Mouse (Mus musculus): ENCODE measurements around the gene Jade1. TPM values are rescaled to one million over a fixed set of nuclear protein-coding genes. Genes with fewer than 3 reads are reported as not detected.
A peak's percentile ranks its signal among the peaks of the same experiment; 100 is the strongest.

Jade1 gene
- polyA plus RNA-seq, 1 experiment from 2014 or later: 17.7 TPM

DNA sequence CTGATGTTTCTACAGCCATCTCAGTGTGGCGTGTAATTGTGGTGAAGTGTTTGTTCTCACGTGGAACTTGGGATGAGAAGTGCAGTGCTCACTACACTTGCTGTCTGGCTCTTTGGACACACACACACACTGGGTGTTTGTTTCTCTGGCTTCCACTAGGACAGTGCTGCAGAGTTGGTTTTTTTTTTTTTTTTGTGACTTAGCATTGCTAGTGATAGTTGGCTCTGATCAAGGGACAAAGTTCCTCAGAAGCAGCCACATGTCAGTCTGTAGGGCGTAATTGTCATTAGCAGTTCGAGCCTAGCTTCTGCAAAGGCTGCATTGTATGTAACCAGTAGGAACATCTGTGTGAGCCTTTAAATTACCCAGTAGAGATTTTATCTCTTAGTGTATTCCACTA, 16.6 kb downstream of the Jade1 start:
- Histone ChIP-seq H3K9me3 (replicated peaks) (no peaks in the 10 kb centered on the region), H3K4me1 (peaks cover 65% of the 10 kb centered on the region), H3K36me3 (no peaks in the 10 kb centered on the region), H3K27ac (replicated peaks) (no peak overlapping the region), H3K27me3 (ENCODE audit: low read depth, poor library complexity, severe bottlenecking) (peaks cover 6% of the 10 kb centered on the region; the same call in 1 of the 2 replicates), H3K4me3 (no peak overlapping the region)
- DNase-seq (ENCODE audit: low spot score): no peak
- 80% methylated on average over 4 of the region's 4 CpGs for WGBS

DNA sequence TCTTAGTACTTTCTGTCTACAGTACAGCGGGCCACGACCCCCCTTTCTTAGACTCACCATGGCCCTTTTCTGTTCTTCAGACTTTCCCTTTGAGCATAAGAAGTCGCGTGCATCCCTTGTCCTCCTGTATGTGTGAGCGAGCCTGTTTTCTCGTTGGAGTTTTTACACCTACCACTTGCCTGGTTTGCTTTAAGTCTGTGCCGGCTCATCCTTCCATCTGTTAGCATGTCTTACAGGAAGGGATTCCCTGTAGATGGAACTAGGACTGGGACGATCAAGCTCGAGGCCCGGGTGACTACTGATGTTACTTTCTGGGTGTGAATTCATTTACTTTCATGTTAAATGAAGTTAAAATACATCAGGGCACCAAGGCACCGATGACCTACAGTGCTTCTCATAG, 17.4 kb downstream of the Jade1 start:
- Histone ChIP-seq H3K36me3 (no peaks in the 10 kb centered on the region), H3K27me3 (ENCODE audit: low read depth, poor library complexity, severe bottlenecking) (no peaks in the 10 kb centered on the region), H3K27ac (replicated peaks) (no peak overlapping the region), H3K4me3 (no peak overlapping the region), H3K9me3 (replicated peaks) (no peaks in the 10 kb centered on the region), H3K4me1 (peaks cover 59% of the 10 kb centered on the region)
- 92% methylated on average over 11 of the region's 11 CpGs for WGBS
- no peak for DNase-seq (ENCODE audit: low spot score)

DNA sequence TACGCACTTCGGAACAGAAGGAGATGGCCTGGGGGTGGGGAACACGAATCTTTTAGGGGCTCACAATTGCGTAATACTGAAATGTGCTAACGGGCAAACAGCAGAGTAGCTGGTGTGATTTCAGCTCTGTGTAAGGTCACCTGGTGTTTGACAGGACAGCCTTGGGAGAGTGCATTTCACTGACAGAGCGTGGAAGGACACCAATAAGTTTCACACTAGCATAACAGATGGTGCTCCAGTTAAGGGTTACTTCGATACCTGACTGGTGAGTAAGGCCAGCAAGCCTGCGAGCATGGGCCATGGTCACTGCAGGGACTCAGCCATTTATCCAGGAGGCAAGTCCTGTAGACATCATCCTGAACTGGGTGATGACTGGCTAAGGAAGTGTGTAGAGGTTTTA, 18.7 kb downstream of the Jade1 start:
- H3K4me1 ChIP-seq: peaks cover 61% of the 10 kb centered on the region
- H3K36me3 ChIP-seq: no peaks in the 10 kb centered on the region
- H3K4me3 ChIP-seq: no peak overlapping the region
- 87% methylated on average over 8 of the region's 8 CpGs for WGBS
- no peak overlapping the region for H3K27ac ChIP-seq (replicated peaks)
- no peaks in the 10 kb centered on the region for H3K27me3 ChIP-seq (ENCODE audit: low read depth, poor library complexity, severe bottlenecking)
- DNase-seq (ENCODE audit: low spot score): no peak
- H3K9me3 ChIP-seq (replicated peaks): no peaks in the 10 kb centered on the region

DNA sequence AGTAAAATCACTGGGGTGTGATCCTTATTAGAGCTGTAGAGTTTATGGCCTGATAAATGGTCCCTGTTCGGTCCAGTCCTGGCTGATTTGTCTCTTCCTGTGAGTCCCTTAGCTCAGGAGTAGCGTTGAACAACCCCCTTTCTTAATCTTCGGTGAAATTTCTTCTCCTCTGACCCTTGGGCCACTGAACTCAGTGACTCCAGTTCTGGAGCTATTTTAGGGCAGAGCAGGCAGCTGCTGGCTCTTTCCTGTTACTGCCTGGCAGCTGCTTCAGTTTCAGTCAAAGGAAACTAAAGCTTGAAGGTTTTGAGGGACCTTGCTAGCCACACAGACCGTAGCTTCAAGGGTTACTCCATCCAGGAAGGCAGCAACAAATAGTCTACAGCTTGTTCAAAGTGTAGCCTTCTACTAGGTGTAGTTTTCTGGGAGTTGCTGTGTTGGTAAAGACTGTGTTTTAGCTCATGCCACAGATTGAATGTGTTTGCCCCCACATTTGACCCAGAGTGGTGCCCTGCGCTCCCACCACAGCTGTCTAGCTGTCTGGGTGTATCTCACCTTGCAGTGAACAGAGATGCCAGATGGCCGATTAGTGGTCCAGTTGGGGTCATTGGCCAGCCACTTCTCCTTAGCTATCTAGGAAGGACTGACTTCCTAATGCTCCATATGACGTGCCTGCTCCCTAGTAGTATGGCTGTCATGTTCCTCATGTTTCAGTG, 19.3 kb downstream of the Jade1 start:
- no peak for DNase-seq (ENCODE audit: low spot score)
- 79% methylated on average over 7 of the region's 7 CpGs for WGBS

DNA sequence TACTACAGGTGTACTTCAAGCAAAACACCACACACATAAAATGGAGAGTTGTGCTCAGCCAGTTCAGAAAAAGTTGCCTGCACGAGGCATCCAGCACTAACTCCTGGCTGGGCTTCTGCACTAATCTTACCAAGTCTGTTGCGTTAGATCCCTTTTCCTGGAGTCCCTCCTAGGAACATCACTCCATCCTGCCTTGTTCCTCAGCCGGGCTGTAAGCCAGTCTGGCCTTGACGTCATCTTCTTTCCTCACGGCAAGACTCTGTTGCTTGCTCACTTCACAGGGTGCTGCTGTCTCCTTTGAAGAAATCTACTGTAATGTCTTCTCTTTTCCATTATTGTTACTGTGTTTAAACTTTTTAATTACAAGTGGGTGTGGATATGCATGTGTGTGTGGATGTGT, 20.4 kb downstream of the Jade1 start:
- H3K27me3 ChIP-seq (ENCODE audit: low read depth, poor library complexity, severe bottlenecking): no peaks in the 10 kb centered on the region
- peaks cover 63% of the 10 kb centered on the region for H3K4me1 ChIP-seq
- DNase-seq (ENCODE audit: low spot score): no peak
- no peaks in the 10 kb centered on the region for H3K36me3 ChIP-seq
- no peak overlapping the region for H3K27ac ChIP-seq (replicated peaks)
- no peaks in the 10 kb centered on the region for H3K9me3 ChIP-seq (replicated peaks)
- no peak overlapping the region for H3K4me3 ChIP-seq
- WGBS: 81% methylated on average over 5 of the region's 5 CpGs

More for the DNA sequence above, 19.3 kb downstream of the Jade1 start:
- Histone ChIP-seq H3K4me3 (no peak overlapping the region), H3K27me3 (ENCODE audit: low read depth, poor library complexity, severe bottlenecking) (no peaks in the 10 kb centered on the region), H3K9me3 (replicated peaks) (no peaks in the 10 kb centered on the region), H3K4me1 (peaks cover 63% of the 10 kb centered on the region), H3K27ac (replicated peaks) (no peak overlapping the region), H3K36me3 (no peaks in the 10 kb centered on the region)

DNA sequence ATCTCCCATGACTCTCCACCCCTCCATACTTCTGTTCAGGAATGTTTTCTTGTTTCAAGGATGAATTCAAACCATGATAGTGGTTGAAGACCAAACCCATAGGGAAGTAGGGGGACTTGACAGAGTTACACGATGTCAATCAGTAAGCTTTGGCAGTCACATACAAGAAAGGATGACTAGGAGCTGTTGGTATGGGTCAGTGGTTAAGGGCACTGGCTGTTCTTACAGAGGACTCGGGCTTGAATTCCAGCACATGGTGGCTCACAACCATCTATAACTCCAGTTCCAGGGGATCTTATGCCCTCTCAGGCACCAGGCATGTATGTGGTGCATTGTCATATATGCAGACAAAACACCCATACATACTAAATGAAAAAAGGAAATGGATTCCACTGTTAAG, 21.7 kb downstream of the Jade1 start:
- peaks cover 4% of the 10 kb centered on the region; the same call in 1 of the 2 replicates for H3K36me3 ChIP-seq
- no peaks in the 10 kb centered on the region for H3K9me3 ChIP-seq (replicated peaks)
- no peak overlapping the region for H3K4me3 ChIP-seq
- no peak for DNase-seq (ENCODE audit: low spot score)
- H3K27ac ChIP-seq (replicated peaks): no peak overlapping the region
- no peaks in the 10 kb centered on the region for H3K27me3 ChIP-seq (ENCODE audit: low read depth, poor library complexity, severe bottlenecking)
- peaks cover 64% of the 10 kb centered on the region for H3K4me1 ChIP-seq
- WGBS: 66% methylated on average over 2 of the region's 2 CpGs

DNA sequence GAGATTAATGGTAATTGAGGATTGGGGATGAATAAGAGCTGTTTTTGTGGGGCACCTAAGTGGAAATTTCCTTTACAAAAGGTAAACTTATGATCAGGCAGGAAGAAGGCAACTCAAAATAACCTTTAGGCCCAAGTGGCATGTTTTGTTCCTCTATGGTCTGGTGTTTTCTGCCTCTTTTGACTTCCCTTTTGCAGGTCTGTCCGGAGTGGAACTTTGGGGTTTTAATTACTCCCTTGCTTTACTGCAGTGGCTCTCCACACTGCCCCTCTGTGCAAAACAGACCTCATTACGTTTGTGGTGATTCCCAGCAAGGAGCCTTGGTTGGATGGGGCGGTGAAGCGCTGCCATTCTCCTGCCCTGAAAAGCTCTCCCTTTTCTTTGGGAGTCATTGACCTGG, 24.3 kb downstream of the Jade1 start:
- H3K27ac ChIP-seq (replicated peaks): no peak overlapping the region
- H3K27me3 ChIP-seq (ENCODE audit: low read depth, poor library complexity, severe bottlenecking): no peaks in the 10 kb centered on the region
- peaks cover 12% of the 10 kb centered on the region for H3K36me3 ChIP-seq
- no peak overlapping the region for H3K4me3 ChIP-seq
- DNase-seq (ENCODE audit: low spot score): no peak
- WGBS: 31% methylated on average over 4 of the region's 4 CpGs
- no peaks in the 10 kb centered on the region for H3K9me3 ChIP-seq (replicated peaks)
- H3K4me1 ChIP-seq: peaks cover 55% of the 10 kb centered on the region

DNA sequence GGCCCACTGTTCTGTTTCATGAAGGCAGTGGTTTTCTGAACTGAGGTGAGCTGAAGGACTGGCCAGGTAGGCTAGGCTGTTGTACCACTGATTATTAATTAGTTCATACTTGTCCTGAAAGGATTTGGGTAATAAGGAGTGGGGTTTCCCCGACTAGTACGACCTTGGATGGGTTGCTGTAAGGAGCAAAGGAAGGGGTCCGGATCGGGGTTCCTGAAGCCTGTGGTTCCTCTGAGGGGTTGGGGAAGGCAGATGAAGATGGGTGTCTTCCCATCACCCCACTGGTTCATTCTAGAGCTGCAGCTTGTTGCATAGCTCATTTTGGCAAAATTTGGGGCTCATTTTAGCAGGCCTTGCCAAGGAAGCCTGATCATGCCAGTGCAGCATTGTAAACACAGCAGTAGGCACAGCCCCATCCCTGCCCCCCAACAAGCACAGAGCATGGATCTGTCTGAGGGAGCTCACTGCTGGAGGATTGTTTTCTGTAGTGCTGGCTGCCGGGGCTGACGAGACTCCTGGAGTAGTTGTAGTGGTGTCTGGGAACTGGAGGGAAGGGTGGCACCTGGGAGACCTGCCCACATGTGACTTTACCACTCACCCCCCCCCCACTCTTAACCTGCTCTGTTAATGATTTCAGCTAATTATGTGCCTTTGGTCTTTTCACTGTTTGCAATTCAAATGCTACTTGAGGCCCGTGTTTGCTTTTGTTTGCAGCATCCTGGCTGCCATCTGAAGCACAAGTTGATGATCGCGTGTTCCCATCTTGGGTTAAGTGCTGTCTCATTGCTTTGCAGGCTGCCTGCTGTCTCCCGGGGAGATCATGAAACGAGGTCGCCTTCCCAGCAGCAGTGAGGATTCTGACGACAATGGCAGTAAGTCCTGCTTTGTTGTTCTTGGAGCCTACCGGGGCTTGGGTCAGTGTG, 25.1 kb downstream of the Jade1 start:
- DNase-seq (ENCODE audit: low spot score): no peak
- Histone ChIP-seq H3K9me3 (replicated peaks) (no peaks in the 10 kb centered on the region), H3K36me3 (peaks cover 14% of the 10 kb centered on the region), H3K4me1 (peaks cover 48% of the 10 kb centered on the region), H3K4me3 (0 out of 2 replicates have a peak overlapping the region, but pooled peaks have one; percentile 2), H3K27ac (replicated peaks) (peak overlapping the region; percentile 34; the same call in 1 of the 2 replicates), H3K27me3 (ENCODE audit: low read depth, poor library complexity, severe bottlenecking) (no peaks in the 10 kb centered on the region)
- 37% methylated on average over 14 of the region's 14 CpGs for WGBS

DNA sequence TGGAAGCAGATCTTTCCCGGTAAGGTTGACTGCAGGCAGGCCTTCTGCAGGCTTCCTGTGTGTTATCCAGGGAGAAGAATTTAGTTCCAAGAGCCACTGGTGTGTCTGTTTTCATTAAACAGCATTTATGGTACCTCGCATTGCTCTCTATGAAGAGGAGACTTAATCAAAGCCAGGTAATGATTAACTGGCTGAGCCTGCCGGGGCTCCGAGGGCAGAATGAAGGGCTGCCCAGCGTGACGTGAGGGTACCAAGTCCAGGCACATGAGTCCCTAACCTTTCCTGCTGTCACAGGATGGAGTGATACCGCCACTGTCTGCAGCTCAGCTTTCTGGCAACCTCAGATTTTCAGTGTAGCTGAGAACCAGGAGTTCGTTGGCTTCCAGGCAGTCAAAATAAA, 25.9 kb downstream of the Jade1 start:
- H3K4me1 ChIP-seq: peaks cover 48% of the 10 kb centered on the region
- 70% methylated on average over 8 of the region's 8 CpGs for WGBS
- H3K27ac ChIP-seq (replicated peaks): peak overlapping the region; percentile 34; the same call in 1 of the 2 replicates

DNA sequence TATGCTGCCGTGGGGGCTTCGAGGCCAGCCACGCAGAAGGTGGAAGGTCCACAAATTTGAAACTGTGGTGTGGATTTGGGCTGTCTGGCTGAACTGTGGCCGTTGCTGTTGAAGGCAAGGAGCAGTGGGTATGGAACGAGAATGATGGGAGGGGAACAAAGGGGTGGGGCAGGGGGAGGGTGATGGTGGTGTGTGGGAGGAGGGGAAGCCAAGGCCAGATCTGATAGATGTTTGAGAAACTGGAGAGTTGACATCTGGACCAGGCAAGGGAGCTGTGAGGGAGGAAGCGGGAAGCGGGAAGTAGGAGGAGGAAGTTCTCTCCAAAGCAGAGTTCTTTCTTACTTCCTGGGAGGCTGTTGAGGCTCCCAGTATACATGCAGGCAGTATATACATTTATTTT, 26.7 kb downstream of the Jade1 start:
- Histone ChIP-seq H3K4me1 (peaks cover 43% of the 10 kb centered on the region), H3K27me3 (ENCODE audit: low read depth, poor library complexity, severe bottlenecking) (no peaks in the 10 kb centered on the region), H3K36me3 (peaks cover 15% of the 10 kb centered on the region), H3K27ac (replicated peaks) (no peak overlapping the region), H3K4me3 (no peak overlapping the region), H3K9me3 (replicated peaks) (no peaks in the 10 kb centered on the region)
- 82% methylated on average over 7 of the region's 7 CpGs for WGBS
- no peak for DNase-seq (ENCODE audit: low spot score)

More for the DNA sequence above, 25.9 kb downstream of the Jade1 start:
- no peak for DNase-seq (ENCODE audit: low spot score)
- Histone ChIP-seq H3K9me3 (replicated peaks) (no peaks in the 10 kb centered on the region), H3K4me3 (no peak overlapping the region), H3K27me3 (ENCODE audit: low read depth, poor library complexity, severe bottlenecking) (no peaks in the 10 kb centered on the region), H3K36me3 (peaks cover 15% of the 10 kb centered on the region)

DNA sequence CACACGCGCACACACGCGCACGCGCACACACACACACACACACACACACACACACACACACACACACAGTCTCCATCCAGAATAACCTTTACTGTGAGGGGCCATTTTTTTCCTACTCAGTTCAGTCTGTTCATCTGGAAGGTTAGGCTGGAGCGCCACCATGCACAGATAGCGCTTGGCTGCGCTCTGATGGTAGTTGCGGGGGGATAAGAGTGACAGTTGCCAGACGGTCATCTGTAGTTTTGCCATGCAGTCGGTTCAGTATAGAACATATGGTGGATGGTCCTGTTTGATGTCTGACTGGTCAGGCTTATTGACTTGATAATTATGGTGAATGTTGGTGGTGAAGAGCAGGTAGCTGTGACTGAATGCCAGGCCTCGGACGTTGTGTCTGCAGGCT, 27.6 kb downstream of the Jade1 start:
- WGBS: 99% methylated on average over 14 of the region's 14 CpGs
- no peaks in the 10 kb centered on the region for H3K9me3 ChIP-seq (replicated peaks)
- peaks cover 43% of the 10 kb centered on the region for H3K4me1 ChIP-seq
- no peak overlapping the region for H3K4me3 ChIP-seq
- H3K27me3 ChIP-seq (ENCODE audit: low read depth, poor library complexity, severe bottlenecking): no peaks in the 10 kb centered on the region
- H3K36me3 ChIP-seq: peaks cover 15% of the 10 kb centered on the region
- no peak for DNase-seq (ENCODE audit: low spot score)
- no peak overlapping the region for H3K27ac ChIP-seq (replicated peaks)

DNA sequence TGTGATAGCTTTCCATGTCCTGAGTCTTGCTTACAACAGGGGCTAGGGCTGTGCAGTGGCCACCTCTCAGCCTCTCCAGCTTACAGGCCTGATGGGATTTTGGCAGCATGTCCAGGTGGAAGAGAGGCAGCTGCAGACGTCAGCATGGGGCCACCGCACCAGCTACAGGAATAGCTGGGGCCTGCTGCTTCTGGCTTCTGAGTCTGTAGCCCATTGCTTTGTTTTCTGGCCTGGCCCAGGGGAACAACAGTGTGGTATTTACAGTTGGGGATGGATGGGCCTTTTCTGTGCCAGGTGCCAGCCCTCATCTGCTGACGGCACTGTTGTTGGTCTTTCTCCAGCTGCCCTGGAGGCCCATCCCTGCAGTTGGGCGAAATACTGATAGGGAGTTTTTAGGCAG, 28.1 kb downstream of the Jade1 start:
- no peak for DNase-seq (ENCODE audit: low spot score)
- H3K4me1 ChIP-seq: peaks cover 40% of the 10 kb centered on the region
- H3K9me3 ChIP-seq (replicated peaks): no peaks in the 10 kb centered on the region
- H3K4me3 ChIP-seq: no peak overlapping the region
- no peak overlapping the region for H3K27ac ChIP-seq (replicated peaks)
- 75% methylated on average over 4 of the region's 4 CpGs for WGBS
- peaks cover 19% of the 10 kb centered on the region for H3K36me3 ChIP-seq
- H3K27me3 ChIP-seq (ENCODE audit: low read depth, poor library complexity, severe bottlenecking): no peaks in the 10 kb centered on the region

DNA sequence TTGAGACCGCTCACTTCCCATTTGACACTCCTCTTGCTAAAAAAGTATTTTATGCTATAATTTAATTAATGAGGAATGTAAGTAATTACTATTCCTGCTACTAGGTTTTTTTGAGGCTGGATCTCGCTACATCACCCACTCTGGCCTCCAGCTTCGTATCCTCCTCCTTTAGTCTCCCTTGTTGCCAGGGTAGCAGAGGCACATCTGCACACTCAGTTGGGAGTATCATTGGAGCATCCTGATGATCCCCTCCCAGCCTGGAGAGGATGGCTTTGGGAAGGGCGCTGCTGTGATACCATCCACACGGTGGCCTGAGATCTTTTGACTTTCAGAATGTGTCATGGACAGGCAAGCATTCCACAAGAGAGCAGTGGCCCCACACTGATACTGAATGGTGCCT, 30.0 kb downstream of the Jade1 start:
- 85% methylated on average over 5 of the region's 5 CpGs for WGBS
- no peak overlapping the region for H3K27ac ChIP-seq (replicated peaks)
- no peaks in the 10 kb centered on the region for H3K27me3 ChIP-seq (ENCODE audit: low read depth, poor library complexity, severe bottlenecking)
- no peak for DNase-seq (ENCODE audit: low spot score)
- H3K4me1 ChIP-seq: peaks cover 20% of the 10 kb centered on the region
- H3K9me3 ChIP-seq (replicated peaks): no peaks in the 10 kb centered on the region
- H3K4me3 ChIP-seq: no peak overlapping the region
- peaks cover 38% of the 10 kb centered on the region for H3K36me3 ChIP-seq
